Mouse (Mus musculus) spleen, adult 2 months (tissue): Measurements from ENCODE around the gene Nceh1.

ENCODE experiments used
- CTCF ChIP-seq: fragments of 200-500 bp; IDR thresholded peaks from 2 replicates; pipeline ENCODE4 v1.5.1; 2011; ENCODE audit warnings: mild to moderate bottlenecking, inconsistent platforms; ENCODE audit not compliant: insufficient read depth, insufficient read length, insufficient replicate concordance; ENCODE audit errors: extremely low read depth
- POLR2A ChIP-seq: fragments of 200-500 bp; IDR thresholded peaks from 2 replicates; pipeline ENCODE4 v1.6.1; 2011; ENCODE audit warnings: low read depth, low read length, inconsistent platforms

- TF ChIP-seq CTCF (no peak), POLR2A (no peak)
Observed at GRCm38 (mm10) chr3:27246166-27246565, 63.4 kb downstream of the Nceh1 start.
